In genomic region chr6:137252887-137253242, GRCm38 (mm10) we compare ENCODE assay signal across 9 mouse cellular contexts. TPM values are rescaled to one million over a fixed set of nuclear protein-coding genes. Genes with fewer than 3 reads are reported as not detected.
A peak's percentile ranks its signal among the peaks of the same experiment; 100 is the strongest.
DNase-seq lines count a peak whose midpoint lies in the region; ATAC-seq and TF ChIP-seq lines count a peak whose summit lies in the region.
"Had no signal": no experiment of that assay in that cellular context is flagged by ENCODE, and none has a peak within 500 bp of the region (broad histone marks: within the 10 kb centered on the region; RNA-seq: fewer than 3 reads in every experiment).

No protein-coding gene starts in this region.

- peaks cover 8% of the 10 kb centered on the region; the same call in 1 of the 2 replicates for H3K27me3 ChIP-seq in lung, postnatal 0 days (replicated peaks; ENCODE audit: insufficient read depth, low read length)
- peaks cover 20% of the 10 kb centered on the region for H3K27me3 ChIP-seq in intestine, postnatal 0 days (replicated peaks; ENCODE audit: control insufficient read depth, insufficient read depth, low read length)
- H3K27me3 ChIP-seq in stomach, embryonic 14.5 days (ENCODE audit: control insufficient read depth, insufficient read depth, low read length) = peaks cover 10% of the 10 kb centered on the region

- DNase-seq in cerebellum, postnatal 14 days = peak; percentile 34 to 42
- no peak for DNase-seq in cerebellum, adult 9-11 months
- DNase-seq in lung, postnatal 0 days (ENCODE audit: low spot score) = no peak
- no peak for DNase-seq in lung, postnatal 14 days
- DNase-seq in adrenal gland, postnatal 10 days = no peak
- no peak for DNase-seq in heart, postnatal 25 days (ENCODE audit: low spot score)

- 3% methylated on average over 15 of the region's 15 CpGs for WGBS in lung, postnatal 0 days
- whole genome bisulfite sequencing in intestine, postnatal 0 days = 3% methylated on average over 15 of the region's 15 CpGs
- 2% methylated on average over 15 of the region's 15 CpGs for WGBS in stomach, embryonic 14.5 days

- no peak overlapping the region for H3K27ac ChIP-seq in lung, postnatal 0 days (ENCODE audit: low read length)
- H3K27ac ChIP-seq in intestine, postnatal 0 days (ENCODE audit: low read depth, low read length) = no peak overlapping the region
- H3K27ac ChIP-seq in stomach, embryonic 14.5 days (ENCODE audit: low read length) = no peak overlapping the region
- H3K27ac ChIP-seq: macrophage had no signal

- TF ChIP-seq EP300 in lung, postnatal 0 days (IDR thresholded peaks at IDR 0.05) = no peak

- no peaks in the 10 kb centered on the region; the same call in 1 of the 2 replicates for H3K4me1 ChIP-seq in lung, postnatal 0 days (ENCODE audit: insufficient read depth, low read depth, low read length)
- no peaks in the 10 kb centered on the region for H3K4me1 ChIP-seq in intestine, postnatal 0 days (replicated peaks; ENCODE audit: control insufficient read depth, insufficient read depth, low read length)
- H3K4me1 ChIP-seq in stomach, embryonic 14.5 days (ENCODE audit: control insufficient read depth, insufficient read depth, low read length) = no peaks in the 10 kb centered on the region

- H3K36me3 ChIP-seq in lung, postnatal 0 days (ENCODE audit: insufficient read depth, low read length) = no peaks in the 10 kb centered on the region
- H3K36me3 ChIP-seq in intestine, postnatal 0 days (ENCODE audit: control insufficient read depth, insufficient read depth) = no peaks in the 10 kb centered on the region
- no peaks in the 10 kb centered on the region for H3K36me3 ChIP-seq in stomach, embryonic 14.5 days (ENCODE audit: control insufficient read depth, insufficient read depth, low read length)

- H3K9me3 ChIP-seq in lung, postnatal 0 days (ENCODE audit: low read length) = no peaks in the 10 kb centered on the region
- H3K9me3 ChIP-seq in intestine, postnatal 0 days (ENCODE audit: control insufficient read depth) = no peaks in the 10 kb centered on the region
- H3K9me3 ChIP-seq in stomach, embryonic 14.5 days (ENCODE audit: control insufficient read depth, low read depth, low read length) = no peaks in the 10 kb centered on the region

- no peak for ATAC-seq in lung, postnatal 0 days
- no peak for ATAC-seq in intestine, postnatal 0 days
- ATAC-seq in stomach, embryonic 14.5 days (ENCODE audit: insufficient number of reproducible peaks, insufficient read depth, low FRiP score, low read depth) = peak; percentile 20; the same call in 1 of the 2 replicates

- TF ChIP-seq CTCF in lung, postnatal 0 days (IDR thresholded peaks at IDR 0.05) = no peak
- TF ChIP-seq CTCF in intestine, postnatal 0 days (IDR thresholded peaks at IDR 0.05; ENCODE audit: low read depth) = no peak

- 0 out of 2 replicates have a peak overlapping the region, but pooled peaks have one; percentile 17 for H3K4me3 ChIP-seq in lung, postnatal 0 days (ENCODE audit: low read depth, low read length)
- H3K4me3 ChIP-seq in intestine, postnatal 0 days (ENCODE audit: low read depth, low read length) = peak overlapping the region; percentile 33
- peak overlapping the region; percentile 39 for H3K4me3 ChIP-seq in stomach, embryonic 14.5 days (ENCODE audit: low read depth, low read length)

- H3K4me2 ChIP-seq in lung, postnatal 0 days (replicated peaks; ENCODE audit: low read depth, low read length) = peak overlapping the region; percentile 52
- peak overlapping the region; percentile 60 for H3K4me2 ChIP-seq in intestine, postnatal 0 days (replicated peaks; ENCODE audit: low read depth)
- H3K4me2 ChIP-seq in stomach, embryonic 14.5 days (replicated peaks; ENCODE audit: low read depth, low read length) = peak overlapping the region; percentile 69

- H3K9ac ChIP-seq in lung, postnatal 0 days (replicated peaks; ENCODE audit: low read depth) = no peak overlapping the region
- no peak overlapping the region for H3K9ac ChIP-seq in intestine, postnatal 0 days (ENCODE audit: low read depth, low read length)
- no peak overlapping the region for H3K9ac ChIP-seq in stomach, embryonic 14.5 days (replicated peaks; ENCODE audit: low read depth, low read length)

- intact Hi-C loops in heart, postnatal 25 days (cut with DNase I) = no loop called here

RNA-seq across cellular contexts. Expression of gene Ptpro, which starts 0.7 kb away (rescaled TPM):
- 1.3 and 1.6 TPM in 2 replicates for polyA plus RNA-seq in lung, postnatal 0 days (2015; fragmentation: Nextera tagmentation; extraction: Ambion mirVana)
- polyA plus RNA-seq in intestine, postnatal 0 days (2015; fragmentation: Nextera tagmentation; extraction: Ambion mirVana) = 0.87 and 1.0 TPM in 2 replicates
- polyA plus RNA-seq in stomach, embryonic 14.5 days (2014; fragmentation: Nextera tagmentation; extraction: Ambion mirVana) = 4.0 and 4.6 TPM in 2 replicates
- 1 to 10 TPM; 1.6 to 2.4 TPM for total RNA-seq in adrenal gland, postnatal 10 days (2021)
- 1 to 10 TPM; 3.5 to 4.1 TPM for total RNA-seq in heart, postnatal 25 days (2021)

Comparison
In these comparisons a context has a peak if more than half of its experiments do, and no peak if none do; other contexts are left out.
1. DNase-seq: peak in cerebellum, postnatal 14 days (2 of 2); none in cerebellum, adult 9-11 months (single experiment), lung, postnatal 0 days (single experiment), lung, postnatal 14 days (single experiment), adrenal gland, postnatal 10 days (single experiment) and heart, postnatal 25 days (single experiment).
2. Peak in every context shown above with its lines, with median percentiles within 50 percentile points of each other: H3K4me2 ChIP-seq and H3K4me3 ChIP-seq.